ENCODE assay signal across 32 mouse cellular contexts in genomic region chr17:36261511-36262166, GRCm38 (mm10). TPM values are rescaled to one million over a fixed set of nuclear protein-coding genes. Genes with fewer than 3 reads are reported as not detected.
DNase-seq lines count a peak whose midpoint lies in the region; ATAC-seq and TF ChIP-seq lines count a peak whose summit lies in the region.
"Had no signal": no experiment of that assay in that cellular context is flagged by ENCODE, and none has a peak within 500 bp of the region (broad histone marks: within the 10 kb centered on the region; RNA-seq: fewer than 3 reads in every experiment).

No protein-coding gene starts in this region.

- no peak overlapping the region for H3K4me3 ChIP-seq in forebrain, embryonic 14.5 days (ENCODE audit: low read depth, low read length)
- no peak overlapping the region for H3K4me3 ChIP-seq in forebrain, embryonic 13.5 days
- peak overlapping the region; percentile 3 to 17; a peak in 1 of 4 replicates for H3K4me3 ChIP-seq in MEL (ENCODE audit: control insufficient read depth in 1 of 2, insufficient read depth in 1 of 2, low read depth in 2 of 2, low read length in 2 of 2)
- no peak overlapping the region for H3K4me3 ChIP-seq in kidney, adult 2 months (ENCODE audit: insufficient read depth, low read depth, low read length)
- H3K4me3 ChIP-seq: forebrain, embryonic 10.5 days; heart, embryonic 15.5 days; hindbrain, embryonic 15.5 days; liver, embryonic 13.5 days; midbrain, embryonic 12.5 days had no signal

- peak in 1 of 2 experiments; percentile 51; a peak in 2 of 4 replicates for TF ChIP-seq POLR2A in MEL (IDR thresholded peaks at IDR 0.05; ENCODE audit: control insufficient read depth in 1 of 2, insufficient read depth in 1 of 2, low read depth in 1 of 2, low read length in 2 of 2, poor library complexity in 1 of 2)
- TF ChIP-seq POLR2A in kidney, adult 2 months (IDR thresholded peaks at IDR 0.05; ENCODE audit: low read depth, low read length): no peak

- no peak for DNase-seq in forebrain, embryonic 14.5 days (ENCODE audit: low spot score)
- DNase-seq in MEL (ENCODE audit: low read depth, low spot score): peak; percentile 92
- DNase-seq in thymus, postnatal 25 days: no peak
- DNase-seq in kidney, adult 2 months: no peak
- DNase-seq: adrenal gland, adult 8-10 months; cerebellum, postnatal 10 days; heart, postnatal 36 days; kidney, adult 8-10 months; kidney, postnatal 10 days; layer of hippocampus, postnatal 36 days; liver, embryonic 13.5 days; lung, embryonic 14.5 days; lung, postnatal 4 days; retina, postnatal 1 day; right cerebral cortex, postnatal 25 days; spleen, adult 18-20 months had no signal

- peaks cover 78% of the 10 kb centered on the region for H3K36me3 ChIP-seq in forebrain, embryonic 14.5 days (ENCODE audit: control insufficient read depth, insufficient read depth, low read length)
- H3K36me3 ChIP-seq in forebrain, embryonic 13.5 days (ENCODE audit: poor library complexity, severe bottlenecking): peaks cover 81% of the 10 kb centered on the region
- H3K36me3 ChIP-seq in MEL (ENCODE audit: control insufficient read depth in 1 of 2, insufficient read depth in 2 of 2, low read length in 2 of 2): peaks cover 7 to 32% of the 10 kb centered on the region in 2 experiments; a peak in 3 of 4 replicates
- H3K36me3 ChIP-seq in kidney, adult 2 months (ENCODE audit: control insufficient read depth, insufficient read depth, low read length): no peaks in the 10 kb centered on the region; the same call in 1 of the 2 replicates

- H3K9me3 ChIP-seq in forebrain, embryonic 14.5 days (replicated peaks; ENCODE audit: control insufficient read depth, low read length): no peaks in the 10 kb centered on the region
- H3K9me3 ChIP-seq in forebrain, embryonic 13.5 days (replicated peaks): no peaks in the 10 kb centered on the region
- no peaks in the 10 kb centered on the region for H3K9me3 ChIP-seq in MEL (replicated peaks; ENCODE audit: insufficient read depth, low read length)
- H3K9me3 ChIP-seq: forebrain, embryonic 10.5 days; heart, embryonic 15.5 days; hindbrain, embryonic 15.5 days; liver, embryonic 13.5 days; midbrain, embryonic 12.5 days had no signal

- no peaks in the 10 kb centered on the region for H3K4me1 ChIP-seq in forebrain, embryonic 14.5 days (ENCODE audit: control insufficient read depth, insufficient read depth, low read length)
- H3K4me1 ChIP-seq in forebrain, embryonic 13.5 days: peaks cover 6% of the 10 kb centered on the region
- H3K4me1 ChIP-seq in MEL (ENCODE audit: control insufficient read depth in 1 of 2, insufficient read depth in 2 of 2, low read length in 2 of 2): peaks cover 18 to 22% of the 10 kb centered on the region in 2 experiments
- peaks cover 3% of the 10 kb centered on the region; the same call in 1 of the 2 replicates for H3K4me1 ChIP-seq in kidney, adult 2 months (ENCODE audit: control insufficient read depth, insufficient read depth, low read length)

- H3K27ac ChIP-seq in forebrain, embryonic 14.5 days (ENCODE audit: low read depth, low read length): no peak overlapping the region
- no peak overlapping the region for H3K27ac ChIP-seq in forebrain, embryonic 13.5 days
- H3K27ac ChIP-seq in MEL (ENCODE audit: control insufficient read depth, low read depth, low read length): peak overlapping the region; percentile 98
- H3K27ac ChIP-seq in kidney, adult 2 months (ENCODE audit: insufficient read depth, low read depth, low read length): no peak overlapping the region
- H3K27ac ChIP-seq: forebrain, embryonic 10.5 days; heart, embryonic 15.5 days; hindbrain, embryonic 15.5 days; liver, embryonic 13.5 days; midbrain, embryonic 12.5 days had no signal

- no peaks in the 10 kb centered on the region for H3K27me3 ChIP-seq in forebrain, embryonic 14.5 days (replicated peaks; ENCODE audit: control insufficient read depth, insufficient read depth, low read length)
- H3K27me3 ChIP-seq in forebrain, embryonic 13.5 days: no peaks in the 10 kb centered on the region
- no peaks in the 10 kb centered on the region for H3K27me3 ChIP-seq in MEL (ENCODE audit: control insufficient read depth in 1 of 2, insufficient read depth in 2 of 2, low read length in 2 of 2)
- H3K27me3 ChIP-seq in kidney, adult 2 months (replicated peaks; ENCODE audit: control insufficient read depth, insufficient read depth, low read length): no peaks in the 10 kb centered on the region
- H3K27me3 ChIP-seq: heart, embryonic 15.5 days; hindbrain, embryonic 15.5 days; liver, embryonic 13.5 days; midbrain, embryonic 12.5 days; Patski had no signal

- WGBS in forebrain, embryonic 14.5 days: 94% methylated on average over 9 of the region's 9 CpGs
- 95% methylated on average over 9 of the region's 9 CpGs for WGBS in forebrain, embryonic 13.5 days
- 85% methylated on average over 9 of the region's 9 CpGs for WGBS in kidney, adult 2 months

- peak; percentile 70 to 76 for TF ChIP-seq EP300 in MEL (IDR thresholded peaks at IDR 0.05; ENCODE audit: low read depth in 1 of 2, low read length in 2 of 2)

- peak overlapping the region; percentile 8; the same call in 1 of the 2 replicates for H3K9ac ChIP-seq in forebrain, embryonic 14.5 days (ENCODE audit: low read length)
- H3K9ac ChIP-seq in forebrain, embryonic 13.5 days: no peak overlapping the region
- H3K9ac ChIP-seq in MEL (ENCODE audit: control insufficient read depth, low read depth, low read length, poor library complexity, severe bottlenecking): peak overlapping the region; percentile 66
- H3K9ac ChIP-seq: heart, embryonic 15.5 days; hindbrain, embryonic 15.5 days; liver, embryonic 13.5 days; lung, embryonic 14.5 days; midbrain, embryonic 12.5 days had no signal

- ATAC-seq in forebrain, embryonic 14.5 days: no peak
- no peak for ATAC-seq in forebrain, embryonic 13.5 days
- ATAC-seq in granulocyte monocyte progenitor cell, adult 5-6 weeks (replicated peaks; ENCODE audit: poor library complexity, severe bottlenecking): peak; percentile 75
- peak; percentile 60 for ATAC-seq in neutrophil, adult 5-6 weeks (ENCODE audit: extremely low read depth, insufficient number of reproducible peaks, low FRiP score, poor library complexity, severe bottlenecking)
- ATAC-seq: Patski had no signal

- no peak for TF ChIP-seq CTCF in MEL (IDR thresholded peaks at IDR 0.05 in 2 of 3, conservative IDR thresholded peaks at IDR 0.05 in 1 of 3; ENCODE audit: control insufficient read depth in 1 of 3, insufficient read depth in 1 of 3, low read depth in 2 of 3, low read length in 3 of 3, poor library complexity in 1 of 3, severe bottlenecking in 1 of 3)
- no peak for TF ChIP-seq CTCF in kidney, adult 2 months (conservative IDR thresholded peaks at IDR 0.05; ENCODE audit: insufficient read depth, insufficient read length, low read depth, low read length)

- peaks cover 4% of the 10 kb centered on the region for H3K79me2 ChIP-seq in MEL (ENCODE audit: control insufficient read depth, insufficient read depth, low read length, poor library complexity)

- H3K4me2 ChIP-seq in forebrain, embryonic 14.5 days (ENCODE audit: low read length): no peak overlapping the region
- no peak overlapping the region for H3K4me2 ChIP-seq in forebrain, embryonic 13.5 days
- H3K4me2 ChIP-seq: heart, embryonic 15.5 days; hindbrain, embryonic 15.5 days; liver, embryonic 13.5 days; lung, embryonic 14.5 days; midbrain, embryonic 12.5 days had no signal

- TF ChIP-seq RAD21 in MEL (IDR thresholded peaks at IDR 0.05; ENCODE audit: low read depth, low read length): no peak

TF ChIP-seq in MEL, 35 proteins besides CTCF, POLR2A, EP300 and RAD21 (continues in another document):
- TF ChIP-seq KAT2A (conservative IDR thresholded peaks at IDR 0.05; ENCODE audit: low read depth, low read length): no peak
- no peak for TF ChIP-seq MAFK (IDR thresholded peaks at IDR 0.05; ENCODE audit: borderline replicate concordance, low read depth, low read length)
- TF ChIP-seq MYB (IDR thresholded peaks at IDR 0.05; ENCODE audit: low read depth, low read length): peak; percentile 56
- no peak for TF ChIP-seq MEF2A (IDR thresholded peaks at IDR 0.05; ENCODE audit: extremely low read depth, insufficient replicate concordance, low read depth, low read length, poor library complexity, severe bottlenecking)
- no peak for TF ChIP-seq POLR2AphosphoS5 (IDR thresholded peaks at IDR 0.05; ENCODE audit: borderline replicate concordance, low read depth, low read length)

RNA-seq across cellular contexts. Expression of gene Rpp21, which starts 3.8 kb away (rescaled TPM):
- polyA plus RNA-seq in forebrain, embryonic 14.5 days (2014; fragmentation: Nextera tagmentation; extraction: Ambion mirVana): 103 and 128 TPM in 2 replicates
- 92.5 and 97.4 TPM in 2 replicates for polyA plus RNA-seq in forebrain, embryonic 13.5 days (2015; fragmentation: Nextera tagmentation; extraction: Ambion mirVana)
- total RNA-seq in MEL (2012; rRNA removed): 57.8 and 63.8 TPM in 2 replicates
- polyA plus RNA-seq in MEL (2012; ENCODE audit: insufficient read depth in 1 of 2, insufficient read length in 2 of 2, low read depth in 1 of 2, low replicate concordance in 2 of 2, missing spikeins in 1 of 2): 100 to 1,000 TPM in 1 of 2 experiments, not detected in 1; 116 TPM
- 54.4 and 61.3 TPM in 2 replicates for total RNA-seq in granulocyte monocyte progenitor cell, adult 5-6 weeks (2014; fragmentation: Nextera tagmentation)
- 25.9 and 30.1 TPM in 2 replicates for total RNA-seq in granulocyte monocyte progenitor cell, adult 5-6 weeks (2017)
- total RNA-seq in neutrophil, adult 5-6 weeks (2017): 26.3 and 30.1 TPM in 2 replicates
- polyA plus RNA-seq in kidney, adult 2 months (2012; rRNA removed): 101 and 122 TPM in 2 replicates

RNA-seq across cellular contexts. Expression of gene Trim39, which starts 10.4 kb away (rescaled TPM):
- 13.3 and 15.2 TPM in 2 replicates for polyA plus RNA-seq in forebrain, embryonic 14.5 days (2014; fragmentation: Nextera tagmentation; extraction: Ambion mirVana)
- 24.5 and 25.8 TPM in 2 replicates for polyA plus RNA-seq in forebrain, embryonic 13.5 days (2015; fragmentation: Nextera tagmentation; extraction: Ambion mirVana)
- total RNA-seq in MEL (2012; rRNA removed): 9.4 and 13.5 TPM in 2 replicates
- polyA plus RNA-seq in MEL (2012; ENCODE audit: insufficient read depth in 1 of 2, insufficient read length in 2 of 2, low read depth in 1 of 2, low replicate concordance in 2 of 2, missing spikeins in 1 of 2): 10 to 100 TPM in 1 of 2 experiments, not detected in 1; 16.0 TPM
- 18.4 and 23.3 TPM in 2 replicates for total RNA-seq in granulocyte monocyte progenitor cell, adult 5-6 weeks (2014; fragmentation: Nextera tagmentation)
- total RNA-seq in granulocyte monocyte progenitor cell, adult 5-6 weeks (2017): 14.0 and 16.2 TPM in 2 replicates
- total RNA-seq in neutrophil, adult 5-6 weeks (2017): 75.5 and 76.1 TPM in 2 replicates
- 11.1 and 11.4 TPM in 2 replicates for polyA plus RNA-seq in kidney, adult 2 months (2012; rRNA removed)

RNA-seq across cellular contexts. Expression of gene H2-M10.2, which starts 24.7 kb away (rescaled TPM):
- not detected in 2 replicates for polyA plus RNA-seq in forebrain, embryonic 14.5 days (2014; fragmentation: Nextera tagmentation; extraction: Ambion mirVana)
- polyA plus RNA-seq in forebrain, embryonic 13.5 days (2015; fragmentation: Nextera tagmentation; extraction: Ambion mirVana): not detected in 2 replicates
- not detected in 2 replicates for total RNA-seq in MEL (2012; rRNA removed)
- polyA plus RNA-seq in MEL (2012; ENCODE audit: insufficient read depth in 1 of 2, insufficient read length in 2 of 2, low read depth in 1 of 2, low replicate concordance in 2 of 2, missing spikeins in 1 of 2): not detected
- total RNA-seq in granulocyte monocyte progenitor cell, adult 5-6 weeks (2014; fragmentation: Nextera tagmentation): not detected in 2 replicates
- not detected in 2 replicates for total RNA-seq in granulocyte monocyte progenitor cell, adult 5-6 weeks (2017)
- total RNA-seq in neutrophil, adult 5-6 weeks (2017): not detected in 2 replicates
- polyA plus RNA-seq in kidney, adult 2 months (2012; rRNA removed): not detected in 2 replicates
- total RNA-seq: adrenal gland, adult 8-10 months; gastrocnemius, adult 18-20 months; gastrocnemius, postnatal 4 days; heart, postnatal 36 days; layer of hippocampus, adult 18-20 months; layer of hippocampus, postnatal 36 days; left cerebral cortex, postnatal 10 days had no signal
- polyA plus RNA-seq: brain, embryonic 14.5 days; embryonic facial prominence, embryonic 11.5 days; heart, embryonic 15.5 days; hindbrain, embryonic 15.5 days; intestine, embryonic 14.5 days; liver, embryonic 13.5 days; lung, embryonic 14.5 days; neural tube, embryonic 11.5 days had no signal

Comparison
In these comparisons a context has a peak if more than half of its experiments do, and no peak if none do; other contexts are left out.
1. ATAC-seq: peak in granulocyte monocyte progenitor cell, adult 5-6 weeks (single experiment) and neutrophil, adult 5-6 weeks (single experiment); none in forebrain, embryonic 14.5 days (single experiment) and forebrain, embryonic 13.5 days (single experiment).
2. H3K4me3 ChIP-seq: peak in MEL (2 of 2); none in forebrain, embryonic 14.5 days (single experiment), forebrain, embryonic 13.5 days (single experiment) and kidney, adult 2 months (single experiment).